Mouse (Mus musculus): ENCODE measurements at regions not wholly inside any gene's neighbourhood (a gene's known extent, or its start where the extent isn't known, plus 50 kb on each side); places are given as distances from the start of the nearest gene placed in this dataset.

- H3K4me2 ChIP-seq, result no peak overlapping the region
- no peak for TF ChIP-seq CTCF (IDR thresholded peaks at IDR 0.05; ENCODE audit: low read depth)
- no peaks in the 10 kb centered on the region for H3K27me3 ChIP-seq (ENCODE audit: insufficient read depth, low read length)
- H3K9ac ChIP-seq, result no peak overlapping the region
- H3K4me3 ChIP-seq (ENCODE audit: low read depth, low read length), result no peak overlapping the region
- no peaks in the 10 kb centered on the region for H3K36me3 ChIP-seq (ENCODE audit: insufficient read depth)
- no peak overlapping the region for H3K27ac ChIP-seq (ENCODE audit: low read depth)
- DNase-seq (no peak), ATAC-seq (ENCODE audit: insufficient read depth) (no peak)
- H3K9me3 ChIP-seq (ENCODE audit: low read depth, low read length), result no peaks in the 10 kb centered on the region
- H3K4me1 ChIP-seq (ENCODE audit: insufficient read depth), result no peaks in the 10 kb centered on the region
- 84% methylated on average over 2 of the region's 2 CpGs for WGBS
These were observed 73.4 kb downstream of the Tm4sf1 start for GRCm38 (mm10) chr3:57228400-57228799.

GRCm38 (mm10) chr3:57223773-57224172, 78.0 kb downstream of the Tm4sf1 start:
- no peak for TF ChIP-seq CTCF (IDR thresholded peaks at IDR 0.05; ENCODE audit: low read depth)
- WGBS, result 66% methylated on average over 2 of the region's 2 CpGs
- ATAC-seq (ENCODE audit: insufficient read depth) (no peak), DNase-seq (no peak)
- Histone ChIP-seq H3K27ac (ENCODE audit: low read depth) (no peak overlapping the region), H3K9ac (no peak overlapping the region), H3K27me3 (ENCODE audit: insufficient read depth, low read length) (no peaks in the 10 kb centered on the region), H3K4me2 (no peak overlapping the region), H3K36me3 (ENCODE audit: insufficient read depth) (no peaks in the 10 kb centered on the region), H3K9me3 (ENCODE audit: low read depth, low read length) (no peaks in the 10 kb centered on the region), H3K4me1 (ENCODE audit: insufficient read depth) (no peaks in the 10 kb centered on the region), H3K4me3 (ENCODE audit: low read depth, low read length) (no peak overlapping the region)

GRCm38 (mm10) chr3:57222318-57222914, 79.4 kb downstream of the Tm4sf1 start:
- no peak overlapping the region for H3K4me3 ChIP-seq (ENCODE audit: low read depth, low read length)
- ATAC-seq (ENCODE audit: insufficient read depth), result no peak
- H3K9ac ChIP-seq, result no peak overlapping the region
- H3K36me3 ChIP-seq (ENCODE audit: insufficient read depth), result no peaks in the 10 kb centered on the region
- H3K4me2 ChIP-seq, result no peak overlapping the region
- peak; percentile 7 for DNase-seq
- H3K27ac ChIP-seq (ENCODE audit: low read depth), result no peak overlapping the region
- H3K4me1 ChIP-seq (ENCODE audit: insufficient read depth), result no peaks in the 10 kb centered on the region
- TF ChIP-seq CTCF (IDR thresholded peaks at IDR 0.05; ENCODE audit: low read depth), result no peak
- no peaks in the 10 kb centered on the region for H3K27me3 ChIP-seq (ENCODE audit: insufficient read depth, low read length)
- 68% methylated on average over 3 of the region's 3 CpGs for WGBS
- no peaks in the 10 kb centered on the region for H3K9me3 ChIP-seq (ENCODE audit: low read depth, low read length)

- ATAC-seq (ENCODE audit: insufficient read depth) (no peak), DNase-seq (no peak)
- Histone ChIP-seq H3K4me3 (ENCODE audit: low read depth, low read length) (no peak overlapping the region), H3K4me2 (no peak overlapping the region), H3K36me3 (ENCODE audit: insufficient read depth) (no peaks in the 10 kb centered on the region), H3K27ac (ENCODE audit: low read depth) (no peak overlapping the region), H3K9ac (no peak overlapping the region), H3K27me3 (ENCODE audit: insufficient read depth, low read length) (no peaks in the 10 kb centered on the region), H3K9me3 (ENCODE audit: low read depth, low read length) (no peaks in the 10 kb centered on the region), H3K4me1 (ENCODE audit: insufficient read depth) (no peaks in the 10 kb centered on the region)
- WGBS, result 58% methylated on average over 3 of the region's 3 CpGs
- no peak for TF ChIP-seq CTCF (IDR thresholded peaks at IDR 0.05; ENCODE audit: low read depth)
These were observed 83.4 kb downstream of the Tm4sf1 start for GRCm38 (mm10) chr3:57218431-57218830.

GRCm38 (mm10) chr3:57204066-57204723, 97.6 kb downstream of the Tm4sf1 start:
- no peak for ATAC-seq (ENCODE audit: insufficient read depth)

GRCm38 (mm10) chr3:57203418-57203817, 98.4 kb downstream of the Tm4sf1 start:
- TF ChIP-seq CTCF (IDR thresholded peaks at IDR 0.05; ENCODE audit: low read depth), result no peak
- no peaks in the 10 kb centered on the region for H3K27me3 ChIP-seq (ENCODE audit: insufficient read depth, low read length)

More at GRCm38 (mm10) chr3:57204066-57204723, 97.6 kb downstream of the Tm4sf1 start:
- Histone ChIP-seq H3K9ac (no peak overlapping the region), H3K4me2 (no peak overlapping the region), H3K36me3 (ENCODE audit: insufficient read depth) (no peaks in the 10 kb centered on the region), H3K4me3 (ENCODE audit: low read depth, low read length) (no peak overlapping the region), H3K27me3 (ENCODE audit: insufficient read depth, low read length) (no peaks in the 10 kb centered on the region), H3K27ac (ENCODE audit: low read depth) (no peak overlapping the region), H3K4me1 (ENCODE audit: insufficient read depth) (no peaks in the 10 kb centered on the region), H3K9me3 (ENCODE audit: low read depth, low read length) (no peaks in the 10 kb centered on the region)
- TF ChIP-seq CTCF (IDR thresholded peaks at IDR 0.05; ENCODE audit: low read depth), result peak; percentile 69
- DNase-seq, result peak; percentile 85
- WGBS, result 21% methylated on average over 3 of the region's 3 CpGs

GRCm38 (mm10) chr3:57181587-57181986, 120.2 kb downstream of the Tm4sf1 start:
- H3K4me1 ChIP-seq (ENCODE audit: insufficient read depth), result no peaks in the 10 kb centered on the region
- H3K27ac ChIP-seq (ENCODE audit: low read depth), result no peak overlapping the region
- H3K9ac ChIP-seq, result no peak overlapping the region
- H3K9me3 ChIP-seq (ENCODE audit: low read depth, low read length), result no peaks in the 10 kb centered on the region
- peak; percentile 18 for DNase-seq
- no peak overlapping the region for H3K4me3 ChIP-seq (ENCODE audit: low read depth, low read length)
- H3K4me2 ChIP-seq, result no peak overlapping the region
- no peak for TF ChIP-seq CTCF (IDR thresholded peaks at IDR 0.05; ENCODE audit: low read depth)
- ATAC-seq (ENCODE audit: insufficient read depth), result no peak
- WGBS, result 33% methylated on average over 4 of the region's 4 CpGs
- no peaks in the 10 kb centered on the region for H3K36me3 ChIP-seq (ENCODE audit: insufficient read depth)
- H3K27me3 ChIP-seq (ENCODE audit: insufficient read depth, low read length), result no peaks in the 10 kb centered on the region

More at GRCm38 (mm10) chr3:57203418-57203817, 98.4 kb downstream of the Tm4sf1 start:
- no peak overlapping the region for H3K4me2 ChIP-seq
- no peaks in the 10 kb centered on the region for H3K9me3 ChIP-seq (ENCODE audit: low read depth, low read length)
- 73% methylated on average over 4 of the region's 4 CpGs for WGBS
- no peak overlapping the region for H3K9ac ChIP-seq
- H3K36me3 ChIP-seq (ENCODE audit: insufficient read depth), result no peaks in the 10 kb centered on the region
- ATAC-seq (ENCODE audit: insufficient read depth) (no peak), DNase-seq (no peak)
- H3K4me3 ChIP-seq (ENCODE audit: low read depth, low read length), result no peak overlapping the region
- H3K4me1 ChIP-seq (ENCODE audit: insufficient read depth), result no peaks in the 10 kb centered on the region
- H3K27ac ChIP-seq (ENCODE audit: low read depth), result no peak overlapping the region
